Mouse (Mus musculus) embryonic fibroblast, embryonic 13.5 days (primary cell): Measurements from ENCODE around the gene Zcchc3.

Experiments
- CTCF ChIP-seq: IDR thresholded peaks from 2 replicates; pipeline ENCODE4 v1.5.1; 2011; ENCODE audit warnings: mild to moderate bottlenecking, control low read depth, low read length, moderate library complexity, borderline replicate concordance; ENCODE audit not compliant: insufficient read depth
- POLR2A ChIP-seq: IDR thresholded peaks from 2 replicates; pipeline ENCODE4 v1.6.1; 2011; ENCODE audit warnings: low read depth, mild to moderate bottlenecking, control low read depth, low read length, moderate library complexity

- no peak for TF ChIP-seq CTCF
- no peak for TF ChIP-seq POLR2A
These were observed 41.3 kb downstream of the Zcchc3 start for GRCm38 (mm10) chr2:152373547-152373946.
